Mouse (Mus musculus): ENCODE data around the gene Pfkfb4. TPM values are rescaled to one million over a fixed set of nuclear protein-coding genes. Genes with fewer than 3 reads are reported as not detected.
A peak's percentile ranks its signal among the peaks of the same experiment; 100 is the strongest.

Pfkfb4 gene
- polyA plus RNA-seq, 1 experiment from 2014 or later, result 26.3 TPM

DNA sequence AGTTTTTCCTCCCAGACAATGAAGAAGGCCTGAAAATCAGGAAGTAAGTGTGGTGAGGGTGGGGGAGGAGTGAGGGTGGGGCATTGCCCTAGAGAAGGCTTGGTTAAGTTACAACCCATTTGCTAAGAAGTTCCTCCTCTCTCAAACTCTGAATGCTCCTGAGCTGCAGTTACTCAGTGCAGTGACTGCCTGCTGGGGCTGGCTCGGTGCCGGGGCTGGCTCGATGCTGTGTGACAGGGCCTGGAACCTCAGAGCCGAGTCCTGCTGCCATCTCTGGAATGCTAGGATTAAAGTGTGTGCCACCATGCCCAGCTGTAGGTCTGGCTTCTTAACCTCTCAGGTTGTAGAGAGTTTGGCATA lies 7.6 kb downstream of the Pfkfb4 start:
- Histone ChIP-seq H3K9me3 (no peaks in the 10 kb centered on the region), H3K4me3 (no peak overlapping the region), H3K36me3 (peaks cover 7% of the 10 kb centered on the region), H3K27me3 (no peaks in the 10 kb centered on the region), H3K9ac (no peak overlapping the region), H3K4me2 (no peak overlapping the region), H3K27ac (no peak overlapping the region), H3K4me1 (replicated peaks) (peaks cover 19% of the 10 kb centered on the region; the same call in 1 of the 2 replicates)
- WGBS, result 91% methylated on average over 4 of the region's 4 CpGs
- no peak for ATAC-seq (ENCODE audit: low FRiP score)

DNA sequence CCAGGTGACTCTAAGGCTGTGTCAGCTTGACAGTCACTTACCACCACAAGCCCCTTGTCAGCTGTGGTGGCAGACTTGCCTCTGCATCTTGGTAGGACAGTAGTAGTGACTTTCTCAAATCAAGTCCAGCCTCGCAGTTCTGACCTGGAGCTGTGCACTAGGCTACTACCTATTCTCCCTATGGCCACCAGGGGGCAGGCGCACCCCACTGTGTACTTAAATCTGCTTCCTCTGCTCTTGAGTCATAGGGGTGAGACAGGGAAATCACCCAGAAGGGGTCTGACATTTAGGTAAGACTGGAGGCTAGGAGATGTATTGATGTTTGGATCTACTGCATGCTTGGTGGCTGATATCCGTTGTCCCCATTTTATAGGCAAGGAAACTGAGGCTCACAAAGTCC lies 9.1 kb downstream of the Pfkfb4 start:
- Histone ChIP-seq H3K4me2 (no peak overlapping the region), H3K36me3 (peaks cover 12% of the 10 kb centered on the region), H3K4me3 (no peak overlapping the region), H3K27me3 (no peaks in the 10 kb centered on the region), H3K27ac (no peak overlapping the region), H3K4me1 (replicated peaks) (peaks cover 5% of the 10 kb centered on the region; the same call in 1 of the 2 replicates), H3K9me3 (no peaks in the 10 kb centered on the region), H3K9ac (no peak overlapping the region)
- 11% methylated on average over 3 of the region's 3 CpGs for WGBS
- ATAC-seq (ENCODE audit: low FRiP score), result peak; percentile 46; the same call in 1 of the 2 replicates

DNA sequence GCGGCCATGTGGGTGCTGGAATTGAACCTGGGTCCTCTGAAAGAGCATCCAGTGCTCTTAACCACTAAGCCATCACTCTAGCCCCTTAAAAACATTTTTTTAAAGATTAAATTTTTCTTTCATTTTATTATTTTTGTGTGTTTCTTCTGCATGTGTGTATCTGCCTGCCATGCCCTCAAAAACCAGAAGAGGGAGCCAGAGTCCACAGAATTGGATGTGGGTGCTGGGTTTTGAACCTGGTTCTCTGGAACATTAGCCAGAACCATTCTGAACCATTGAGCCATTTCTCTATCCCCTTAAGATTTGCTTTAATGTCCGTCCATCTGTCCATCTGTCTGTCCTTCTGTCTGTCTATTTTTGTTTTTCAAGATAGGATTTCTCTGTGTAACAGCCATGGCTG lies 11.6 kb downstream of the Pfkfb4 start:
- Histone ChIP-seq H3K36me3 (peaks cover 33% of the 10 kb centered on the region), H3K9ac (no peak overlapping the region), H3K4me1 (replicated peaks) (no peaks in the 10 kb centered on the region), H3K27me3 (no peaks in the 10 kb centered on the region), H3K27ac (no peak overlapping the region), H3K4me2 (no peak overlapping the region), H3K9me3 (no peaks in the 10 kb centered on the region), H3K4me3 (no peak overlapping the region)
- ATAC-seq (ENCODE audit: low FRiP score), result no peak
- WGBS, result 58% methylated on average over 2 of the region's 2 CpGs

DNA sequence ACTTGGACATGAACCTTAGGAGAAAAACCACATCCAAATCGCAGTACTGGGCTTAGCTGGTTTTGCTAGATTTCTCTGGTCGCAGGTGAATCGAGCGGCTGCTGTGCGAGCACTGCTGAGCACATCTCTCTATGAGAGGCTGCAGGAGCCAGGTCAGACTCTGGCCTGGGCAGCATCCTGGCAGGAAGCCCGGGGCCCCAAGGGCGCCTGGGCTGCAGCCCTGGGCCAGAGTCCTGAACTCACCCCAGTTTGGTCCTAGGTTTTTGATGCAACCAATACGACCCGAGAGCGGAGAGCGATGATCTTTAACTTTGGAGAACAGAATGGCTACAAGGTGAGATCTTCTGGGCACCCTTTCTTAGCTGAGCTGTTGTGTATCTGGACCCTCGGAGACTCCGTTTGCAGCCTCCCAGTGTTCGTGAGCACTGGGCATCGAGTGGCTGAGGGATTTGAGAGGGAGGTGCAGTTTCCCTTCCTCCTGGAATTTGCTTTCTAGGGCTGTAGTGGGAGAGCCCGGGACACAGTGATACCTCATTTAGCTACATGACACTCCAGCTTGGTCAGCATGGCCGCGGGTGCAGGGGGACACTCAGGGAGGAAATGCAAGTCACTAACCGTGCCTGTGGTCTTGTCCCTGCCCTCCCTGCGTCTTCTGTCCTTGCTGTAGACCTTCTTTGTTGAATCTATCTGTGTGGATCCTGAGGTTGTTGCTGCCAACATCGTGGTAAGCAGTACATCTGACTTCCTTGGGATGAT lies 15.6 kb downstream of the Pfkfb4 start:
- no peak overlapping the region for H3K4me3 ChIP-seq
- H3K4me1 ChIP-seq (replicated peaks), result no peaks in the 10 kb centered on the region
- no peak for ATAC-seq (ENCODE audit: low FRiP score)
- H3K36me3 ChIP-seq, result peaks cover 71% of the 10 kb centered on the region
- no peaks in the 10 kb centered on the region for H3K27me3 ChIP-seq
- H3K4me2 ChIP-seq, result no peak overlapping the region
- H3K27ac ChIP-seq, result no peak overlapping the region
- no peaks in the 10 kb centered on the region for H3K9me3 ChIP-seq
- peak overlapping the region; percentile 39; the same call in 1 of the 2 replicates for H3K9ac ChIP-seq
- WGBS, result 87% methylated on average over 21 of the region's 21 CpGs

DNA sequence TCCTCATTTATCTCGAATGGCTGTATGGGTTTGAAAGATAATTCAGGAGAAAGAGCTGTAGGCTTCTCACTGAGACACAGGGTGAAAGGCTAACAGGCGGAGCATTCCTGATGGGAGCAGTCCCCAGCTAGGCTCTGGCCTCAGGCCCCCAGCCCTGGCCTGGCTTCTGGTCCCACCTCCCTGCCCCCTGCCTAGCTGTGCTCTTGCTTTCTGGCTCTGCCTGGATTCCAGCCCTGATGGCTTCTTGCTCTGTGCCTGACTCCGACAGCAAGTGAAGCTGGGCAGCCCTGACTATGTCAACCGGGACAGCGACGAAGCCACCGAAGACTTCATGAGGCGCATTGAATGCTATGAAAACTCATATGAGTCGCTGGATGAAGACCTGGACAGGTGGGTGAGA lies 16.5 kb downstream of the Pfkfb4 start:
- Histone ChIP-seq H3K9me3 (no peaks in the 10 kb centered on the region), H3K27ac (no peak overlapping the region), H3K9ac (0 out of 2 replicates have a peak overlapping the region, but pooled peaks have one; percentile 2), H3K4me3 (no peak overlapping the region), H3K4me2 (no peak overlapping the region), H3K4me1 (replicated peaks) (no peaks in the 10 kb centered on the region), H3K27me3 (no peaks in the 10 kb centered on the region), H3K36me3 (peaks cover 72% of the 10 kb centered on the region)
- ATAC-seq (ENCODE audit: low FRiP score), result no peak
- 81% methylated on average over 9 of the region's 9 CpGs for WGBS

DNA sequence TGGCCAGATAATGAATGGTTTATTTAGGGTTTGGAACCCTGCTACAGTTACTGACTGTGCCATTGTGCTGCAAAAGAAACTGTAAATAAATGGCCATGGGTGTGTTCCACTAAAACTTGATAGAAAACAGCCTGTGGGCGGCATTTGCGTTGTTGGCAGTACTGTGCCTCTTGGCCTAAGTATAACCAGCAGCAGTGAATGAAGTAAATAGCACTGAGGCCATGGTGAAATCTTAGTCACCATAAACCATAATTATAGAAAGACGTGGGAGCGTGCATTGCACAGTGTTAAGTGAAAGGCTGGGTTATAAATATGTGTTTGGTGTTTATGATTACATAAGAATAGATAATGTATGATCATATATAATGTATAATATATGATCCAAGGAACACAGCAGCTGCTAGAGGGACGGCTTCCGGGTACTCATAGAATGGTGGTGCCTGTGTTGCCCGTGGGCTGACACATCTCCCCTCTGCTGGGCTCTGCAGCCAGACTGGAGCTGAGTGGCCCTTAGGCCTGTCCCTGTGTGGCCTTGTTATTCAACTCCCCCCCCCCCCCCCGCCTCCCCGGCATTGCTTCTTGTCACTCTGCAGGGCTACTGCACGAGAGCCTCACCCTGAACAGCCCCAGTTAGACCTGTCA lies 17.5 kb downstream of the Pfkfb4 start:
- no peaks in the 10 kb centered on the region for H3K27me3 ChIP-seq
- H3K9ac ChIP-seq, result no peak overlapping the region
- H3K4me2 ChIP-seq, result no peak overlapping the region
- no peaks in the 10 kb centered on the region for H3K4me1 ChIP-seq (replicated peaks)
- ATAC-seq (ENCODE audit: low FRiP score), result no peak
- no peak overlapping the region for H3K27ac ChIP-seq
- 67% methylated on average over 9 of the region's 10 CpGs for WGBS
- no peak overlapping the region for H3K4me3 ChIP-seq
- no peaks in the 10 kb centered on the region for H3K9me3 ChIP-seq
- peaks cover 78% of the 10 kb centered on the region for H3K36me3 ChIP-seq

DNA sequence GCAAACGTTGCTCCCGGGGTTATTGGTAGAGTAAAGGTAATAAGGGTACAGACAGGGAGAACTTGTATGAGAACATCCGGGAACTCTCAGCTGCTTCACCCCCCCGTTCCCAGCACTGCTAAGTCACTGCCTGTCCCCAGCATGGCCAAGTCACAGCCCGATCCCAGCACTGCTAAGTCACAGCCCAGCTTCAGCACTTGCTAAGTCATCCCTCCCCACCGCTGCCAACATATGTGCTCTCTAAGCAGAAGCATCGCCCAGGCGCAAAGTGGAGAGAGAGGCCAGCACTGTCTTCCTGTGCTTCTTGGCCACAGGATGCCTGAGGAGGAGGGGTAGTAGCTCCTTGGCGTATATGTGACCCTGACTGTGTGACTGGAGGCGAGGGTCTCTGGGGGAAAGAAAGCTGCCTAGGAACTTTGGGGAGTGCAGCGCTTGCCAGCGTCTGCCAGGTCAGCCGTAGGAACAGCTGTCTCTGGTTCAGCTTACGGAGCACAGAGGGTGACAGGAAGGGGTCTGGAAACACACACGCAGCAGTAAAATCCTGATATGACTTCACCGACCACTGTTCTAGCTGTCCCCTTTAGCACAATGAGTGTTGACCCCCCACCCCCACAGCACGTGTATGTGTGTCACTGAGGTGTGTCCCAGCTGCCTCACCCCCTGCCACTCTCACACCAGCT lies 18.2 kb downstream of the Pfkfb4 start:
- H3K9ac ChIP-seq, result 0 out of 2 replicates have a peak overlapping the region, but pooled peaks have one; percentile 2
- no peak for ATAC-seq (ENCODE audit: low FRiP score)
- 64% methylated on average over 17 of the region's 17 CpGs for WGBS
- no peaks in the 10 kb centered on the region for H3K9me3 ChIP-seq
- no peak overlapping the region for H3K4me2 ChIP-seq
- no peak overlapping the region for H3K4me3 ChIP-seq
- peaks cover 78% of the 10 kb centered on the region for H3K36me3 ChIP-seq
- H3K27me3 ChIP-seq, result no peaks in the 10 kb centered on the region
- H3K4me1 ChIP-seq (replicated peaks), result no peaks in the 10 kb centered on the region
- H3K27ac ChIP-seq, result no peak overlapping the region

DNA sequence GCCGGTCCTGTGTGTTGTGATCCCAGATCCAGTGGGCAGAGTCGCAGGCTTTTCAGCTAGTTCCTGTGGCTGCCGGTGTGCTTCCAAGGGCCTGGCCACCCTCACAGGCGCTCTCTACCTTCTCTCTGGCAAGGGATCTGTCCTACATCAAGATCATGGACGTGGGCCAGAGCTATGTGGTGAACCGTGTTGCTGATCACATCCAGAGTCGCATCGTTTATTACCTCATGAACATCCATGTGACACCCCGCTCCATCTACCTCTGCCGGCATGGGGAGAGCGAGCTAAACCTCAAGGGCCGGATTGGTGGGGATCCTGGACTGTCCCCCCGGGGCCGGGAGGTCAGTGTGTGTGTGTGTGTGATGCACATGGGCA lies 18.7 kb downstream of the Pfkfb4 start:
- Histone ChIP-seq H3K27me3 (no peaks in the 10 kb centered on the region), H3K9me3 (no peaks in the 10 kb centered on the region), H3K27ac (no peak overlapping the region), H3K9ac (no peak overlapping the region), H3K4me2 (no peak overlapping the region), H3K4me1 (replicated peaks) (no peaks in the 10 kb centered on the region), H3K36me3 (peaks cover 77% of the 10 kb centered on the region), H3K4me3 (no peak overlapping the region)
- ATAC-seq (ENCODE audit: low FRiP score), result no peak
- WGBS, result 91% methylated on average over 14 of the region's 14 CpGs

DNA sequence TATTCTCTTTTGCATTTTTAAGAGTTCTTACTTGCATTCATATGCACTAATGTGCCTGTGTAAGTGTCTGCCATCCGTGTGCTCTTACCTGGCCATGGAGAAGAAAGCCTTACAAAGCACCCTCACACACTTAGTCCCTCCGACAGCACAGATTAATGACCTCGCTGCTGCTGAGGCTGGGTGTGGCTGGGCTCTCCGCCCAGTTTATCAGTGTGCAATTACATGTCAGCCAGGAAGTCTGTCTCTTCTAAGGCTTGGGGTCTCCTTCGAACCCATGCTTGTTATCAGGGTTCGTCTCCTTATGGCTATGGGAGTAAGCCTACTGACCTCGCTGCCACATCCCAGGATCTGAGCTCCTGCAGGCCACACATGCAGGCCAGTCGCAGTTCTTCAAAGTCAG lies 23.8 kb downstream of the Pfkfb4 start:
- ATAC-seq (ENCODE audit: low FRiP score), result no peak
- Histone ChIP-seq H3K9ac (no peak overlapping the region), H3K4me2 (no peak overlapping the region), H3K9me3 (no peaks in the 10 kb centered on the region), H3K4me1 (replicated peaks) (no peaks in the 10 kb centered on the region), H3K4me3 (no peak overlapping the region), H3K27me3 (no peaks in the 10 kb centered on the region), H3K36me3 (peaks cover 39% of the 10 kb centered on the region), H3K27ac (no peak overlapping the region)
- 81% methylated on average over 8 of the region's 8 CpGs for WGBS

DNA sequence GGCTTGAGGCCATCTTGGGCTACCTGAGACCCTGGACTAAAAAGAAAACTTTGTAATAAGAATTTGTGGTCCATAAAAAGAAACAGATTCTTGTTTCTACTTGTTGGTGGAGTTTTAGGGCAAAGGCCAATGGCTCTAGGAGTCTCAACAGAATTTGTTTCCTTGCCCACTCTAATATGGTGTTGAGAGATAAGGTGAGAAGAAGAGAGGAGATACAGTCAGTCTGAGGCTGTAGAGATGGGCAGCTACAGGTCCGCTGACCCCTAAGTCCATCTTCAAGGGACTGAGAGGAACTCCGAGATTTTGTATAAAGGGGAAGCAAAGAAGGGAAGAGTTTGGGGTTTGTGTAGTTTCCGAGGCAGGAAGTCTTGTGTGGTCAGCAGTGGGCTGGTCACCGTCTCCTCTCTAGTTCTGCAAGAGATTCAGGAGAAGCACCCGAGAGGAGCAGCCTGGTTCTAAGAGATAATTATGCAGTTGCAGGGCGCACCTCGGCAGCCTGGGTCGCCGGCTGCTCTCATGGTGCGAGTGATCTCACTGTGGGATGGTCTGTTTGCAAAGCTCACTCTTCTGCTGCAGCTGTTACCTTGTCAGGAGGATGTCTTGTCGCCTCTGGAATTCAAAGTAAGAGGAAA lies 25.5 kb downstream of the Pfkfb4 start:
- H3K36me3 ChIP-seq, result peaks cover 22% of the 10 kb centered on the region
- no peak overlapping the region for H3K27ac ChIP-seq
- H3K4me1 ChIP-seq (replicated peaks), result no peaks in the 10 kb centered on the region
- no peak overlapping the region for H3K4me3 ChIP-seq
- no peak overlapping the region for H3K4me2 ChIP-seq
- WGBS, result 79% methylated on average over 11 of the region's 11 CpGs
- H3K9me3 ChIP-seq, result no peaks in the 10 kb centered on the region
- no peak overlapping the region for H3K9ac ChIP-seq
- H3K27me3 ChIP-seq, result no peaks in the 10 kb centered on the region
- ATAC-seq (ENCODE audit: low FRiP score), result no peak

DNA sequence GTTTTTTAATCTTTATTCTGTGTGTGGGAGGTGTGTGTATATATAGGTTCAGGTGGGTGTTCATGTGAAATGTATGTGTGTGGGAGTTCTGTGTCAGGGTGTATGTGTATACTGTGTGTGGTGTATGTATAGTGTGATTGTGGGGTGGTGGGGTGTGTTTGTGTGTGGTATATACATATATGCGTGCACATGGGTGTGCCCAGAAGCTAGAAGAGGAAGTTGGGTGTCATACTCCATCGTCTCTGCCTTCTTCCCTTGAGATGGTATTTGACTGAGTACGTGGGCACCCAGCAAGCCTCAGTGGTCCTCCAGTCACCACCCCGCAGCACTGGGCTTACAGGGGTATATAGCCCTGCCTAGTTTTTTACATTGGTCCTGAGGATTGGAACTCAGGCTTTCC lies 29.9 kb downstream of the Pfkfb4 start:
- 95% methylated on average over 4 of the region's 4 CpGs for WGBS
- peaks cover 35% of the 10 kb centered on the region for H3K36me3 ChIP-seq
- no peaks in the 10 kb centered on the region for H3K27me3 ChIP-seq
- no peak overlapping the region for H3K9ac ChIP-seq
- no peak overlapping the region for H3K4me3 ChIP-seq
- no peak overlapping the region for H3K27ac ChIP-seq
- no peaks in the 10 kb centered on the region for H3K4me1 ChIP-seq (replicated peaks)
- H3K9me3 ChIP-seq, result no peaks in the 10 kb centered on the region
- no peak for ATAC-seq (ENCODE audit: low FRiP score)
- H3K4me2 ChIP-seq, result no peak overlapping the region

DNA sequence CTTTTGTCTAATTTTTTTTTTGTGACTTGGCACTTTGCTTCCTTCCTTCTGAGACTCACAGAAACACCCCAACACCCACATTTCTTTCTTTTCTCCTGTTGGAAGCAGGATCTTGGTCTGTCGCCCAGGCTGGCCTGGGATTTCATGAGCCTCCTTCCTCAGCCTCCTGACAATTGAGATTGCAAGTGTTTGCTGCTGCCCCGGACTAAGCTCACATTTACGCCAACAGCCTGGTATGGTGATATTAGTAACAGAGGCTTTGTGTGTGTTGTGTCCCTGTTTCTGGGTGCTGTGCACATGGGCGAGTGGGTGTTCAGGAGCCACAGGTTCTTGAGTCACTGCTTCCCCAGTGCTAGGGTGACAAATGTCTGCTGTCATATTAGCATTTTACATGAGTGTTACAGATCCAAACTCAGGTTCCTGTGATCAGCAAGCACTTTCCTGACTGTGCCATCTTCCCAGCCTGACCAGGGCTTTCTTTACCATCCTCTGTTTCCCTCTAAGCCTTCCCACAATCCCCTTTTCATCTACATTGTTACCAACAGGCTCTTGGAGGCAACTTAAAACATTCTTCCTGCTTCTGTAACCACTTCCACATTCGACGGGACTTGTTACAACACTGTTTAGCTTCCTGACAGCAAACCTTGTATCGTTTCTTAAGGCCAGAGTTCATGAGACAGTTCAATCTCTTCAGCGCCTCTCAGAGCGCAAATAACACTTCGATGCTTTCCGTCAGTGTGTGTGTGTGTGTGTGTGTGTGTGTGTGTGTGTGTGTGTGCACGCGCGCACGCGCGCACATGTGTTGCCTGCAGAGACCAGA lies 31.5 kb downstream of the Pfkfb4 start:
- Histone ChIP-seq H3K27ac (no peak overlapping the region), H3K4me2 (no peak overlapping the region), H3K36me3 (peaks cover 38% of the 10 kb centered on the region), H3K27me3 (no peaks in the 10 kb centered on the region), H3K9ac (no peak overlapping the region), H3K4me1 (replicated peaks) (no peaks in the 10 kb centered on the region), H3K9me3 (no peaks in the 10 kb centered on the region), H3K4me3 (no peak overlapping the region)
- no peak for ATAC-seq (ENCODE audit: low FRiP score)
- WGBS, result 94% methylated on average over 17 of the region's 17 CpGs

Measured in hindbrain, embryonic 13.5 days (tissue).